Mouse (Mus musculus) left cerebral cortex, postnatal 4 days (tissue): ENCODE measurements around the gene Grin2d. TPM values are rescaled to one million over a fixed set of nuclear protein-coding genes. Genes with fewer than 3 reads are reported as not detected.
A peak's percentile ranks its signal among the peaks of the same experiment; 100 is the strongest.

ENCODE experiments used
- DNase-seq: peaks from one replicate; pipeline ENCODE4 v3.0.0-alpha.2; 2022
- intact Hi-C: fragments of 180-260 bp; cut with DNase I; formaldehyde crosslinking; loops from one replicate; pipeline ENCODE4 v1.15.1; 2025
- total RNA-seq, 2 experiments: library from RNA; stranded (reverse); gene quantifications; 2 replicates each; pipeline ENCODE4 v1.2.3; 2021

Grin2d gene
- total RNA-seq, 2 experiments from 2014 or later = 31.9 to 39.5 TPM

- intact Hi-C loops = no loop called here
- peak; percentile 100 for DNase-seq
Measured at GRCm38 (mm10) chr7:45813787-45814779, 64.1 kb downstream of the Grin2d start, which contains the start of gene Cyth2. Gene Cyth2, minus strand, starts transcription at chr7:45814581.

GRCm38 (mm10) chr7:45812921-45813320 is 65.3 kb downstream of the Grin2d start:
- no peak for DNase-seq
- intact Hi-C loops = no loop called here

- intact Hi-C loops = no loop called here
- DNase-seq = no peak
Measured at GRCm38 (mm10) chr7:45809276-45810075, 68.7 kb downstream of the Grin2d start.

- no peak for DNase-seq
- intact Hi-C loops = no loop called here
Measured at GRCm38 (mm10) chr7:45808471-45808870, 69.7 kb downstream of the Grin2d start.

- DNase-seq = no peak
- intact Hi-C loops = no loop called here
Measured at GRCm38 (mm10) chr7:45805941-45806340, 72.2 kb downstream of the Grin2d start.

GRCm38 (mm10) chr7:45802551-45802950 is 75.6 kb downstream of the Grin2d start:
- no peak for DNase-seq
- intact Hi-C loops = no loop called here

GRCm38 (mm10) chr7:45801348-45801747 is 76.8 kb downstream of the Grin2d start:
- intact Hi-C loops = loop anchor here (2.0 kb wide), 1 partner anchor 63 kb away; no protein-coding TSS in a partner anchor
- DNase-seq = peak; percentile 96

GRCm38 (mm10) chr7:45800546-45801204 is 77.5 kb downstream of the Grin2d start:
- intact Hi-C loops = loop anchor here (2.0 kb wide), 1 partner anchor 62 kb away; no protein-coding TSS in a partner anchor
- DNase-seq = no peak

GRCm38 (mm10) chr7:45800001-45800400 is 78.2 kb downstream of the Grin2d start:
- no peak for DNase-seq
- intact Hi-C loops = loop anchor here (2.0 kb wide), 1 partner anchor 61 kb away; no protein-coding TSS in a partner anchor

- DNase-seq = no peak
- intact Hi-C loops = loop anchor here (5.0 kb wide), 1 partner anchor 77 kb away; the partner anchor contains the start of gene Fam83e
Measured at GRCm38 (mm10) chr7:45798931-45799330, 79.2 kb downstream of the Grin2d start.

- intact Hi-C loops = loop anchor here (5.0 kb wide), 1 partner anchor 76 kb away; the partner anchor contains the start of gene Fam83e
- no peak for DNase-seq
Measured at GRCm38 (mm10) chr7:45798511-45798836, 79.7 kb downstream of the Grin2d start.

- peak; percentile 7 for DNase-seq
- intact Hi-C loops = loop anchor here (5.0 kb wide), 1 partner anchor 76 kb away; the partner anchor contains the start of gene Fam83e
Measured at GRCm38 (mm10) chr7:45797661-45798510, 80.3 kb downstream of the Grin2d start.

GRCm38 (mm10) chr7:45796950-45797349 is 81.2 kb downstream of the Grin2d start:
- intact Hi-C loops = loop anchor here (5.0 kb wide), 1 partner anchor 75 kb away; the partner anchor contains the start of gene Fam83e
- DNase-seq = no peak

GRCm38 (mm10) chr7:45794971-45795370 is 83.2 kb downstream of the Grin2d start:
- intact Hi-C loops = loop anchor here (5.0 kb wide), 1 partner anchor 73 kb away; the partner anchor contains the start of gene Fam83e
- DNase-seq = peak; percentile 17

- intact Hi-C loops = no loop called here
- DNase-seq = peak; percentile 12
Measured at GRCm38 (mm10) chr7:45793969-45794585, 84.1 kb downstream of the Grin2d start.

- DNase-seq = no peak
- intact Hi-C loops = no loop called here
Measured at GRCm38 (mm10) chr7:45793240-45793639, 84.9 kb downstream of the Grin2d start.

GRCm38 (mm10) chr7:45791756-45792490 is 86.3 kb downstream of the Grin2d start:
- intact Hi-C loops = no loop called here
- DNase-seq = no peak

- DNase-seq = no peak
- intact Hi-C loops = no loop called here
Measured at GRCm38 (mm10) chr7:45790721-45791120, 87.5 kb downstream of the Grin2d start.
